Mouse (Mus musculus): ENCODE data around the gene Xndc1.

DNA sequence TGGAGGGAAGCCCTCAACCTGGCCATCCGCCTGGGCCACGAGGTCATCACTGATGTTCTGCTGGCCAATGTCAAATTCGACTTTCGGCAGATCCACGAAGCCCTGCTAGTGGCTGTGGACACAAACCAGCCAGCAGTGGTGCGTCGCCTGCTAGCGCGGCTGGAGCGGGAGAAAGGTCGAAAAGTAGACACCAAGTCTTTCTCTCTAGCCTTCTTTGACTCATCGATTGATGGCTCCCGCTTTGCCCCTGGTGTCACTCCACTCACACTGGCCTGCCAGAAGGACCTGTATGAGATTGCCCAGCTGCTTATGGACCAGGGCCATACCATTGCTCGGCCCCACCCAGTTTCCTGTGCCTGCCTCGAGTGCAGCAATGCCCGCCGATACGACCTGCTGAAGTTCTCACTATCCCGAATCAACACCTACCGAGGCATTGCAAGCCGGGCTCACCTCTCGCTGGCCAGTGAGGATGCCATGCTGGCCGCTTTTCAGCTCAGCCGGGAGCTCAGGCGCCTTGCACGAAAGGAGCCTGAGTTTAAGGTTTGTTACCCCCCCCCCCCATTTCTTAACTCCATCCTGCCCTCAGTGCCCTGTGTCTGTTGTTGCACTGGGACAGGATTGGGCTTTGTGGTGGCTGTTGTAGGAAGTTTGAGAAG is 18.9 kb downstream of the Xndc1 start:
- no peak for TF ChIP-seq POLR2A (IDR thresholded peaks at IDR 0.05; ENCODE audit: low read depth, low read length)
- no peak for TF ChIP-seq CTCF (conservative IDR thresholded peaks at IDR 0.05; ENCODE audit: insufficient read depth, insufficient read length, low read depth, low read length)

Data from kidney, adult 2 months (tissue).